Mouse (Mus musculus) thymus, adult 2 months (tissue): ENCODE measurements around the gene Gabarap. TPM values are rescaled to one million over a fixed set of nuclear protein-coding genes. Genes with fewer than 3 reads are reported as not detected.

ENCODE experiments used
- DNase-seq: peaks from one replicate; pipeline ENCODE4 v3.0.0; 2021
- H3K27ac ChIP-seq: fragments of 200-500 bp; 2 replicates; pipeline ENCODE4 v1.5.1; 2012; ENCODE audit warnings: low read length, control low read depth; ENCODE audit not compliant: control insufficient read depth, insufficient read depth
- H3K27me3 ChIP-seq: fragments of 200-500 bp; 2 replicates; pipeline ENCODE4 v1.6.1; 2012; ENCODE audit warnings: mild to moderate bottlenecking, low read length, moderate library complexity, mixed read lengths; ENCODE audit not compliant: control insufficient read depth, insufficient read depth
- H3K36me3 ChIP-seq: fragments of 200-500 bp; 2 replicates; pipeline ENCODE4 v1.6.1; 2012; ENCODE audit warnings: mild to moderate bottlenecking, low read length, moderate library complexity; ENCODE audit not compliant: control insufficient read depth, insufficient read depth
- H3K4me1 ChIP-seq: fragments of 200-500 bp; replicated peaks from 2 replicates; pipeline ENCODE4 v1.6.1; 2012; ENCODE audit warnings: low read length; ENCODE audit not compliant: control insufficient read depth, insufficient read depth
- H3K4me3 ChIP-seq: fragments of 200-500 bp; 2 replicates; pipeline ENCODE4 v1.5.1; 2012; ENCODE audit warnings: mild to moderate bottlenecking, low read length, control low read depth, moderate library complexity; ENCODE audit not compliant: control insufficient read depth, insufficient read depth
- CTCF ChIP-seq: fragments of 200-500 bp; IDR thresholded peaks from 2 replicates; pipeline ENCODE4 v1.5.1; 2012; ENCODE audit warnings: mild to moderate bottlenecking, control low read depth, low read length, moderate library complexity, borderline replicate concordance; ENCODE audit not compliant: control insufficient read depth, poor library complexity, insufficient read depth; ENCODE audit errors: extremely low read depth
- POLR2A ChIP-seq: fragments of 200-500 bp; IDR thresholded peaks from 2 replicates; pipeline ENCODE4 v1.6.1; 2012; ENCODE audit warnings: mild to moderate bottlenecking, low read length, control low read depth, moderate library complexity; ENCODE audit not compliant: control insufficient read depth, poor library complexity, insufficient read depth; ENCODE audit errors: extremely low read depth
- WGBS: fragments of 180-500 bp; shearing (Covaris S2); methylation state at CpG from one replicate; pipeline ENCODE4 v1.1.7; 2018; 5-methylcytosine and 5-hydroxymethylcytosine counted together
- polyA plus RNA-seq: library from polyadenylated mRNA; depleted of rRNA; stranded (reverse); fragments of >200 nt; gene quantifications from 2 replicates; pipeline ENCODE4 v1.2.3, GENCODE M21; 2012; rRNA removed

The Gabarap gene
- polyA plus RNA-seq, 1 experiment: 395 TPM

- WGBS: 98% methylated on average over 11 of the region's 11 CpGs
- Histone ChIP-seq H3K4me3 (no peak overlapping the region), H3K36me3 (peaks cover 24% of the 10 kb centered on the region), H3K27ac (no peak overlapping the region), H3K27me3 (no peaks in the 10 kb centered on the region), H3K4me1 (peaks cover 36% of the 10 kb centered on the region)
- TF ChIP-seq CTCF: no peak
- TF ChIP-seq POLR2A: no peak
- DNase-seq: no peak
Observed at GRCm38 (mm10) chr11:70031321-70031670, 40.4 kb downstream of the Gabarap start.

GRCm38 (mm10) chr11:70038174-70038573 is 47.2 kb downstream of the Gabarap start:
- Histone ChIP-seq H3K36me3 (peaks cover 12% of the 10 kb centered on the region), H3K4me3 (no peak overlapping the region), H3K27ac (no peak overlapping the region), H3K4me1 (no peaks in the 10 kb centered on the region), H3K27me3 (no peaks in the 10 kb centered on the region)
- TF ChIP-seq CTCF: no peak
- no peak for TF ChIP-seq POLR2A
- DNase-seq: no peak
- WGBS: 75% methylated on average over 7 of the region's 7 CpGs

- H3K27me3 ChIP-seq: no peaks in the 10 kb centered on the region
- DNase-seq: no peak
- no peak overlapping the region for H3K27ac ChIP-seq
- WGBS: 96% methylated on average over 10 of the region's 10 CpGs
- H3K4me3 ChIP-seq: no peak overlapping the region
- no peak for TF ChIP-seq CTCF
- no peak for TF ChIP-seq POLR2A
- H3K4me1 ChIP-seq: no peaks in the 10 kb centered on the region
- peaks cover 16% of the 10 kb centered on the region for H3K36me3 ChIP-seq
Observed at GRCm38 (mm10) chr11:70039631-70040030, 48.7 kb downstream of the Gabarap start.

DNA sequence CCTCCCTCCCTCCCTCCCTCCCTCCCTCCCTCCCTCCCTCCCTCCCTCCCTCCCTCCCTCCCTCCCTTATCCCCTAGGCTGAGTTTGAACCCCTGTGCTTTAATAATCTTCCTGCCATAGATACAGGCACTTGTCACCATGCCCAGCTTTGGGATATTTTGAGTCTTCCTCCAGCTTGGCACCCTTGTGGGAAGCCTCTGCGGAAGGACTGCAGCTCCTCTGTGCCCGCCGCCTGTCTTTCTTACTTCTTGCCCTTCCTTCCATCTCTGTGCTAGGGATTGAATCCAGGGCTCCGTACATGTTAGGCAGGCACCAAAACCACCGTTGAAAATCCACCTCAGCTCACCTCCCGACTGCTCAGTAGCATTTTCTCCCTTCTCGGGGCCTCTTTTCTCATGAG is 49.2 kb downstream of the Gabarap start:
- peaks cover 16% of the 10 kb centered on the region for H3K36me3 ChIP-seq
- H3K4me3 ChIP-seq: no peak overlapping the region
- H3K4me1 ChIP-seq: no peaks in the 10 kb centered on the region
- DNase-seq: no peak
- H3K27me3 ChIP-seq: no peaks in the 10 kb centered on the region
- no peak for TF ChIP-seq POLR2A
- TF ChIP-seq CTCF: no peak
- WGBS: 90% methylated on average over 7 of the region's 7 CpGs
- no peak overlapping the region for H3K27ac ChIP-seq

DNA sequence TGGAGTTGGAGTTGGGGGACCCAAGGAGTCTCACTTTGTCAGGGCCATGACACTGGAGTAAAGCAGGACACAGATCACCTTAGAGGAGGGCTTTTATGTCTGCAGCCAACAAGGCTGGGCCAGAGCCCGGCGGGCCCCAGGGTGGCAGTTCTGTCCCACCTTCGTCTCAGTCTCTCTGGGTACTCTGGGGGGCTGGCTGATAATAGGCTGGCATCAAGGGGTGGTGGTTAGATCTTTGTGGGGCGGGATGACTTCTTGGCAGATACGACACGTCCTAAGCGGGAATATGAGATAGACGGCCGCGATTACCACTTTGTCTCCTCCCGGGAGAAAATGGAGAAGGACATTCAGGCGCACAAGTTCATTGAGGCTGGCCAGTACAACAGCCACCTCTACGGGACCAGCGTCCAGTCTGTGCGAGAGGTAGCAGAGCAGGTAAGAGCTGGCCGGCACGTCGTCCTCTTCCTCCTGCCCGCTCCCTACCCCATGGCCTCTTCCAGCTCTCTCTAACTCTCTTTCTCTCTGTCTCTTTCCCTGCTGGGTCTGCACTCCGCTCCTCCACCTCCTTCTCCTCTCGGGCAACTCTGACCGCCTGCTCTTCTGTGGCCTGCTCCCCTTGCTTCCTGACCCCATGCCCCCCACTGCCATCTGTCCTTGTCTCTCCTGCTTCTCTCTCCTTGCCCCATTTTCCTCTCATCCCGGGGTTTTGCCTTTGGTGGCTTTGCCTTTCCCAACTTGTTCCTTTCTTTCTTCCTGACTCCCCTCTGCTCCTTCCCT is 51.6 kb downstream of the Gabarap start:
- Histone ChIP-seq H3K27me3 (no peaks in the 10 kb centered on the region), H3K4me3 (no peak overlapping the region), H3K4me1 (no peaks in the 10 kb centered on the region), H3K27ac (no peak overlapping the region), H3K36me3 (peaks cover 16% of the 10 kb centered on the region)
- 96% methylated on average over 23 of the region's 23 CpGs for WGBS
- TF ChIP-seq POLR2A (no peak), CTCF (no peak)
- no peak for DNase-seq

GRCm38 (mm10) chr11:70043665-70044064 is 52.7 kb downstream of the Gabarap start:
- no peak overlapping the region for H3K4me3 ChIP-seq
- H3K27ac ChIP-seq: no peak overlapping the region
- WGBS: 94% methylated on average over 7 of the region's 7 CpGs
- peaks cover 16% of the 10 kb centered on the region for H3K36me3 ChIP-seq
- no peak for TF ChIP-seq POLR2A
- TF ChIP-seq CTCF: no peak
- no peaks in the 10 kb centered on the region for H3K27me3 ChIP-seq
- DNase-seq: no peak
- no peaks in the 10 kb centered on the region for H3K4me1 ChIP-seq

Other genes starting within 250 kb of the Gabarap start
- gene Polr2a, start 232.5 kb upstream of the Gabarap start, polyA plus RNA-seq: 113 and 125 TPM in 2 replicates
- 0.08 and 0.29 TPM in 2 replicates for gene Slc35g3, start 229.2 kb upstream of the Gabarap start, polyA plus RNA-seq
- gene Zbtb4, start 225.2 kb upstream of the Gabarap start, polyA plus RNA-seq: 32.2 and 35.6 TPM in 2 replicates
- gene Chrnb1, start 195.2 kb upstream of the Gabarap start, polyA plus RNA-seq: 12.9 and 15.7 TPM in 2 replicates
- 1.7 and 2.4 TPM in 2 replicates for gene Fgf11, start 189.3 kb upstream of the Gabarap start, polyA plus RNA-seq
- 4.7 and 5.1 TPM in 2 replicates for gene Tmem102, start 185.5 kb upstream of the Gabarap start, polyA plus RNA-seq
- gene Gm39566, start 175.8 kb upstream of the Gabarap start, polyA plus RNA-seq: 0.05 TPM in 1 of 2 replicates, not detected in the other
- 0.22 TPM in 1 of 2 replicates, not detected in the other for gene Spem2, start 172.7 kb upstream of the Gabarap start, polyA plus RNA-seq
- 0.20 and 0.61 TPM in 2 replicates for gene Spem1, start 169.0 kb upstream of the Gabarap start, polyA plus RNA-seq
- gene Nlgn2, start 153.4 kb upstream of the Gabarap start, polyA plus RNA-seq: 14.4 and 15.3 TPM in 2 replicates
- 160 and 224 TPM in 2 replicates for gene Tmem256, start 152.6 kb upstream of the Gabarap start, polyA plus RNA-seq
- 132 and 142 TPM in 2 replicates for gene Plscr3, start 144.8 kb upstream of the Gabarap start, polyA plus RNA-seq
- gene Tnk1, start 132.4 kb upstream of the Gabarap start, polyA plus RNA-seq: 2.6 and 3.1 TPM in 2 replicates
- not detected in 2 replicates for gene Tmem95, start 113.1 kb upstream of the Gabarap start, polyA plus RNA-seq
- 6.2 and 8.0 TPM in 2 replicates for gene Kctd11, start 109.7 kb upstream of the Gabarap start, polyA plus RNA-seq
- gene Acap1, start 95.6 kb upstream of the Gabarap start, polyA plus RNA-seq: 405 and 462 TPM in 2 replicates
- gene 2810408A11Rik, start 90.2 kb upstream of the Gabarap start, polyA plus RNA-seq: 7.1 and 10.2 TPM in 2 replicates
- gene Neurl4, start 90.1 kb upstream of the Gabarap start, polyA plus RNA-seq: 85.3 and 90.7 TPM in 2 replicates
- 236 and 272 TPM in 2 replicates for gene Gps2, start 77.3 kb upstream of the Gabarap start, polyA plus RNA-seq
- gene Eif5a, start 69.2 kb upstream of the Gabarap start, polyA plus RNA-seq: 618 and 719 TPM in 2 replicates
- gene Ybx2, start 55.3 kb upstream of the Gabarap start, polyA plus RNA-seq: 20.0 and 49.6 TPM in 2 replicates
- gene Slc2a4, start 43.0 kb upstream of the Gabarap start, polyA plus RNA-seq: 36.3 and 58.9 TPM in 2 replicates
- gene Cldn7, start 26.4 kb upstream of the Gabarap start, polyA plus RNA-seq: 6.0 and 6.5 TPM in 2 replicates
- gene Ctdnep1, start 10.0 kb upstream of the Gabarap start, polyA plus RNA-seq: 133 and 148 TPM in 2 replicates
- 69.4 and 75.3 TPM in 2 replicates for gene Elp5, start 8.6 kb upstream of the Gabarap start, polyA plus RNA-seq
- 36.5 and 43.4 TPM in 2 replicates for gene Phf23, start 4.6 kb downstream of the Gabarap start, polyA plus RNA-seq
- 52.4 and 55.7 TPM in 2 replicates for gene Dvl2, start 9.5 kb downstream of the Gabarap start, polyA plus RNA-seq
- gene Acadvl, start 24.3 kb downstream of the Gabarap start, polyA plus RNA-seq: 88.5 and 110 TPM in 2 replicates
- 71.7 and 72.1 TPM in 2 replicates for gene Dlg4, start 25.8 kb downstream of the Gabarap start, polyA plus RNA-seq
- gene Asgr1, start 62.9 kb downstream of the Gabarap start, polyA plus RNA-seq: 1.3 TPM in 1 of 2 replicates, not detected in the other
- 0.65 and 1.2 TPM in 2 replicates for gene Asgr2, start 101.5 kb downstream of the Gabarap start, polyA plus RNA-seq
- 6.4 and 6.8 TPM in 2 replicates for gene Mgl2, start 139.2 kb downstream of the Gabarap start, polyA plus RNA-seq
- gene Clec10a, start 165.1 kb downstream of the Gabarap start, polyA plus RNA-seq: 4.1 and 4.6 TPM in 2 replicates
- gene Slc16a11, start 221.6 kb downstream of the Gabarap start, polyA plus RNA-seq: 4.5 and 5.3 TPM in 2 replicates
- 2.9 and 6.1 TPM in 2 replicates for gene Slc16a13, start 229.9 kb downstream of the Gabarap start, polyA plus RNA-seq
- gene Bcl6b, start 238.7 kb downstream of the Gabarap start, polyA plus RNA-seq: 0.97 and 1.6 TPM in 2 replicates
- 150 and 153 TPM in 2 replicates for gene 0610010K14Rik, start 246.8 kb downstream of the Gabarap start, polyA plus RNA-seq
- gene Gm21988, start 248.7 kb downstream of the Gabarap start, polyA plus RNA-seq: 11.1 and 11.6 TPM in 2 replicates
- 173 and 186 TPM in 2 replicates for gene Rnasek, start 248.7 kb downstream of the Gabarap start, polyA plus RNA-seq